Mouse (Mus musculus) liver, adult 2 months (tissue): ENCODE data around the gene Ktn1.

ENCODE experiments used
- CTCF ChIP-seq: fragments of 200-500 bp; IDR thresholded peaks from 2 replicates; pipeline ENCODE4 v1.5.1; 2011; ENCODE audit warnings: low read depth, low read length, control low read depth
- POLR2A ChIP-seq: fragments of 200-500 bp; IDR thresholded peaks from 2 replicates; pipeline ENCODE4 v1.6.1; 2011; ENCODE audit warnings: low read length, control low read depth; ENCODE audit not compliant: insufficient read depth; ENCODE audit errors: extremely low read depth

DNA sequence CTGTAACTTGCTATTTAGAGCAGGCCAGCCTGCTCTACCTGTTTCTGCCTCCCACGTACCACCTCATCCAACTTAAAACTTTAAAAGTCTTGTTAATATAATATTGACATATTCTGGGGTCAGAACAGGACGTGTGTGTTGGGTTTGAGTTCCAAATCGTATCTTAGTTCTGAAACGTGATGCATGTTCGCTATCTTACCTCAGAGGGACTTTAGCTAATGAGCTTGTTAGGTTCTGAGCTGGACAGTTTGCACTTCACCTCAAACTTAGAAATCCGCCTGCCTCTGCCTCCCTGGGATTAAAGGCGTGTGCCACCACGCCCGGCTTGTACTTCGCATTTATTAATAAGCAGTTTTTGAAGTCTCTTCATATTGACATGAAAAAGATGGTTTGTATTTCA lies 34.6 kb downstream of the Ktn1 start:
- TF ChIP-seq CTCF (no peak), POLR2A (no peak)
